Mouse (Mus musculus) hindbrain, embryonic 13.5 days (tissue): ENCODE results near the gene Saa2. TPM values are rescaled to one million over a fixed set of nuclear protein-coding genes. Genes with fewer than 3 reads are reported as not detected.

Experiments
- ATAC-seq: fragments of 200-750 bp; cut with Nextera tagmentation; 2 replicates; pipeline ENCODE4 v1.8.0; 2017; ENCODE audit warnings: moderate TSS enrichment; ENCODE audit not compliant: low FRiP score
- H3K27ac ChIP-seq: fragments of 300-500 bp; sonication (generic); 2 replicates; pipeline ENCODE4 v1.5.1; 2015; ENCODE audit warnings: inconsistent platforms, mild to moderate bottlenecking, moderate library complexity
- H3K27me3 ChIP-seq: fragments of 300-500 bp; sonication (generic); 2 replicates; pipeline ENCODE4 v1.6.1; 2015; ENCODE audit warnings: mild to moderate bottlenecking, inconsistent platforms
- H3K36me3 ChIP-seq: fragments of 300-500 bp; sonication (generic); 2 replicates; pipeline ENCODE4 v1.6.1; 2015; ENCODE audit warnings: mild to moderate bottlenecking, inconsistent platforms
- H3K4me1 ChIP-seq: fragments of 300-500 bp; sonication (generic); replicated peaks from 2 replicates; pipeline ENCODE4 v1.6.1; 2015; ENCODE audit warnings: inconsistent platforms
- H3K4me2 ChIP-seq: fragments of 300-500 bp; sonication (generic); 2 replicates; pipeline ENCODE4 v1.6.1; 2015; ENCODE audit warnings: inconsistent platforms, mild to moderate bottlenecking, moderate library complexity
- H3K4me3 ChIP-seq: fragments of 300-500 bp; sonication (generic); 2 replicates; pipeline ENCODE4 v1.5.1; 2015; ENCODE audit warnings: mild to moderate bottlenecking, inconsistent platforms
- H3K9ac ChIP-seq: fragments of 300-500 bp; sonication (generic); 2 replicates; pipeline ENCODE4 v1.6.1; 2015; ENCODE audit warnings: mild to moderate bottlenecking, inconsistent platforms
- H3K9me3 ChIP-seq: fragments of 300-500 bp; sonication (generic); 2 replicates; pipeline ENCODE4 v1.6.1; 2016; ENCODE audit warnings: inconsistent platforms
- WGBS: fragments of 180-500 bp; shearing (Covaris S2); methylation state at CpG from one replicate; pipeline ENCODE4 v1.1.7; 2015; 5-methylcytosine and 5-hydroxymethylcytosine counted together
- polyA plus RNA-seq: library from polyadenylated mRNA; unstranded; fragments of >200 nt; fragmentation: Nextera tagmentation; extraction: Ambion mirVana; gene quantifications from 2 replicates; pipeline ENCODE4 v1.2.1, GENCODE M21; 2015

The Saa2 gene
- polyA plus RNA-seq, 1 experiment from 2014 or later = not detected

GRCm38 (mm10) chr7:46768451-46768850 is 16.9 kb downstream of the Saa2 start:
- 96% methylated on average over 7 of the region's 7 CpGs for WGBS
- peaks cover 82% of the 10 kb centered on the region for H3K36me3 ChIP-seq
- H3K9ac ChIP-seq = no peak overlapping the region
- no peaks in the 10 kb centered on the region for H3K4me1 ChIP-seq
- no peak overlapping the region for H3K27ac ChIP-seq
- H3K4me2 ChIP-seq = no peak overlapping the region
- H3K4me3 ChIP-seq = no peak overlapping the region
- no peak for ATAC-seq
- no peaks in the 10 kb centered on the region for H3K9me3 ChIP-seq
- H3K27me3 ChIP-seq = no peaks in the 10 kb centered on the region

- H3K27ac ChIP-seq = no peak overlapping the region
- no peaks in the 10 kb centered on the region for H3K27me3 ChIP-seq
- H3K4me3 ChIP-seq = no peak overlapping the region
- WGBS = 70% methylated on average over 4 of the region's 4 CpGs
- H3K9me3 ChIP-seq = no peaks in the 10 kb centered on the region
- H3K9ac ChIP-seq = no peak overlapping the region
- no peak for ATAC-seq
- no peak overlapping the region for H3K4me2 ChIP-seq
- H3K36me3 ChIP-seq = peaks cover 89% of the 10 kb centered on the region
- no peaks in the 10 kb centered on the region for H3K4me1 ChIP-seq
These were observed 19.1 kb downstream of the Saa2 start for GRCm38 (mm10) chr7:46770706-46771105.

- H3K9ac ChIP-seq = no peak overlapping the region
- no peak for ATAC-seq
- 92% methylated on average over 5 of the region's 5 CpGs for WGBS
- no peak overlapping the region for H3K4me3 ChIP-seq
- no peak overlapping the region for H3K4me2 ChIP-seq
- H3K9me3 ChIP-seq = no peaks in the 10 kb centered on the region
- no peak overlapping the region for H3K27ac ChIP-seq
- peaks cover 55% of the 10 kb centered on the region for H3K36me3 ChIP-seq
- no peaks in the 10 kb centered on the region for H3K27me3 ChIP-seq
- H3K4me1 ChIP-seq = peaks cover 17% of the 10 kb centered on the region
These were observed 37.7 kb downstream of the Saa2 start for GRCm38 (mm10) chr7:46789177-46789849.

GRCm38 (mm10) chr7:46793871-46794270 is 42.3 kb downstream of the Saa2 start:
- Histone ChIP-seq H3K4me1 (peaks cover 42% of the 10 kb centered on the region), H3K4me3 (no peak overlapping the region), H3K9me3 (no peaks in the 10 kb centered on the region), H3K9ac (no peak overlapping the region), H3K27me3 (no peaks in the 10 kb centered on the region), H3K27ac (no peak overlapping the region), H3K4me2 (0 out of 2 replicates have a peak overlapping the region, but pooled peaks have one; percentile 66), H3K36me3 (peaks cover 17% of the 10 kb centered on the region)
- WGBS = 91% methylated on average over 4 of the region's 4 CpGs
- ATAC-seq = no peak

GRCm38 (mm10) chr7:46795287-46796205 is 44.0 kb downstream of the Saa2 start, which contains the start of the genes Hps5 and Gtf2h1:
TSS of gene Hps5 (minus strand) at chr7:46796064.
TSS of gene Gtf2h1 (plus strand) at chr7:46796103.
- Histone ChIP-seq H3K4me3 (peak within 1 kb of the TSS; percentile 93), H3K4me2 (peak within 1 kb of the TSS; percentile 96), H3K9me3 (no peaks in the 10 kb centered on the region), H3K27ac (peak within 1 kb of the TSS; percentile 86), H3K4me1 (peaks cover 42% of the 10 kb centered on the region), H3K27me3 (no peaks in the 10 kb centered on the region), H3K36me3 (peaks cover 9% of the 10 kb centered on the region), H3K9ac (peak within 1 kb of the TSS; percentile 95)
- peak; percentile 99 for ATAC-seq
- WGBS = under 1% methylated on average over 62 of the region's 75 CpGs

- ATAC-seq = peak; percentile 72
- H3K9ac ChIP-seq = peak overlapping the region; percentile 95
- no peaks in the 10 kb centered on the region for H3K27me3 ChIP-seq
- peak overlapping the region; percentile 86 for H3K27ac ChIP-seq
- H3K4me2 ChIP-seq = peak overlapping the region; percentile 96
- peaks cover 9% of the 10 kb centered on the region for H3K36me3 ChIP-seq
- WGBS = under 1% methylated on average over 31 of the region's 31 CpGs
- no peaks in the 10 kb centered on the region for H3K9me3 ChIP-seq
- peak overlapping the region; percentile 93 for H3K4me3 ChIP-seq
- peaks cover 42% of the 10 kb centered on the region for H3K4me1 ChIP-seq
These were observed 44.7 kb downstream of the Saa2 start for GRCm38 (mm10) chr7:46796206-46796679.

GRCm38 (mm10) chr7:46796779-46797178 is 45.2 kb downstream of the Saa2 start:
- 64% methylated on average over 6 of the region's 6 CpGs for WGBS

More at GRCm38 (mm10) chr7:46796779-46797178, 45.2 kb downstream of the Saa2 start:
- no peaks in the 10 kb centered on the region for H3K27me3 ChIP-seq
- H3K4me3 ChIP-seq = peak overlapping the region; percentile 93
- H3K36me3 ChIP-seq = peaks cover 13% of the 10 kb centered on the region
- H3K27ac ChIP-seq = no peak overlapping the region
- peaks cover 42% of the 10 kb centered on the region for H3K4me1 ChIP-seq
- H3K9me3 ChIP-seq = no peaks in the 10 kb centered on the region
- H3K4me2 ChIP-seq = peak overlapping the region; percentile 96
- no peak for ATAC-seq
- H3K9ac ChIP-seq = peak overlapping the region; percentile 95

Other genes with a start within 250 kb of the Saa2 start
- 34.5 and 36.8 TPM in 2 replicates for gene Sergef, start 112.0 kb upstream of the Saa2 start, polyA plus RNA-seq
- 0.43 and 0.62 TPM in 2 replicates for gene Tph1, start 79.3 kb upstream of the Saa2 start, polyA plus RNA-seq
- 16.1 and 17.6 TPM in 2 replicates for gene Saal1, start 41.1 kb upstream of the Saa2 start, polyA plus RNA-seq
- 0.35 TPM in 1 of 2 replicates, not detected in the other for gene Saa3, start 36.1 kb upstream of the Saa2 start, polyA plus RNA-seq
- gene Saa4, start 19.2 kb upstream of the Saa2 start, polyA plus RNA-seq = not detected in 2 replicates
- gene Saa1, start 8.8 kb upstream of the Saa2 start, polyA plus RNA-seq = not detected in 2 replicates
- 15.6 and 16.3 TPM in 2 replicates for gene Hps5, start 44.3 kb downstream of the Saa2 start, polyA plus RNA-seq
- 43.7 and 44.2 TPM in 2 replicates for gene Gtf2h1, start 44.3 kb downstream of the Saa2 start, polyA plus RNA-seq
- 521 and 535 TPM in 2 replicates for gene Ldha, start 89.7 kb downstream of the Saa2 start, polyA plus RNA-seq
- gene Ldhc, start 109.4 kb downstream of the Saa2 start, polyA plus RNA-seq = 0.26 and 0.35 TPM in 2 replicates
- gene Tsg101, start 168.2 kb downstream of the Saa2 start, polyA plus RNA-seq = 397 and 415 TPM in 2 replicates
- 5.0 and 5.9 TPM in 2 replicates for gene Uevld, start 206.7 kb downstream of the Saa2 start, polyA plus RNA-seq
- gene Gm9999, start 231.8 kb downstream of the Saa2 start, polyA plus RNA-seq = not detected in 2 replicates